Mouse (Mus musculus): Measurements from ENCODE around the gene Ubr4. TPM values are rescaled to one million over a fixed set of nuclear protein-coding genes. Genes with fewer than 3 reads are reported as not detected.
A peak's percentile ranks its signal among the peaks of the same experiment; 100 is the strongest.

The Ubr4 gene
- total and polyA plus RNA-seq, 3 experiments: 81.9 to 270 (median 177) TPM

DNA sequence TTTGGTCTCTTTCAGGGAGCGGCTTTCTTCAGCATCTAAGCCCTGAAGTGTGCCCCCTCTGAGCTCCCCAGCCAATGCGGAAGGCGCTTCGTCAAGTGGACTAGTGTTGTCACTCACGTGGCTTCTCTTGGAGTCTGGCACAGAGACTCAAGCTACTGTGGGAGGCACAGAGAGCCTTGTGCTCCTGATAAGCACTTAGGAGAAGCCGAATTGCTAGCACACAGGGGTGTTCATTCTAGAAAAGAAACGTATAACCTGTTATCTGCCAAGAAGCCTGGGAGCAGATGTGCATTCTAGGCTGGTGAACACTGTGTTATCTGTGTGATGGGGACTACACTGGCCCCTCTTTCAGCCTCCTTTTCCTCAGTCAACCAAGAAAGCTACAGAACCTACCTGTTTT lies 16.9 kb upstream of the Ubr4 start:
- Histone ChIP-seq H3K27ac (ENCODE audit: control insufficient read depth, low read depth, low read length) (peak overlapping the region; percentile 98), H3K79me2 (ENCODE audit: control insufficient read depth, insufficient read depth, low read length, poor library complexity) (no peaks in the 10 kb centered on the region), H3K4me1 (ENCODE audit: control insufficient read depth in 1 of 2, insufficient read depth in 2 of 2, low read length in 2 of 2) (peaks cover 0 to 12% of the 10 kb centered on the region in 2 experiments; a peak in 1 of 4 replicates), H3K4me3 (ENCODE audit: control insufficient read depth in 1 of 2, insufficient read depth in 1 of 2, low read depth in 2 of 2, low read length in 2 of 2) (no peak overlapping the region), H3K9me3 (replicated peaks; ENCODE audit: insufficient read depth, low read length) (no peaks in the 10 kb centered on the region), H3K27me3 (ENCODE audit: control insufficient read depth in 1 of 2, insufficient read depth in 2 of 2, low read length in 2 of 2) (no peaks in the 10 kb centered on the region), H3K9ac (ENCODE audit: control insufficient read depth, low read depth, low read length, poor library complexity, severe bottlenecking) (peak overlapping the region; percentile 60), H3K36me3 (ENCODE audit: control insufficient read depth in 1 of 2, insufficient read depth in 2 of 2, low read length in 2 of 2) (peaks cover 0 to 7% of the 10 kb centered on the region in 2 experiments; a peak in 2 of 4 replicates)
- peak; percentile 97 for DNase-seq (ENCODE audit: low read depth, low spot score)
- TF ChIP-seq NELFE (IDR thresholded peaks at IDR 0.05; ENCODE audit: low read depth, low read length) (no peak), MEF2A (IDR thresholded peaks at IDR 0.05; ENCODE audit: extremely low read depth, insufficient replicate concordance, low read depth, low read length, poor library complexity, severe bottlenecking) (no peak), MAX (IDR thresholded peaks at IDR 0.05; ENCODE audit: low read length) (peak; percentile 94), GATA1 (IDR thresholded peaks at IDR 0.05; ENCODE audit: low read depth, low read length) (peak; percentile 95), ETS1 (IDR thresholded peaks at IDR 0.05; ENCODE audit: low read depth, low read length) (peak; percentile 90), ZNF384 (IDR thresholded peaks at IDR 0.05; ENCODE audit: low read depth, low read length) (no peak; the same call in 1 of the 2 replicates), TBP (IDR thresholded peaks at IDR 0.05; ENCODE audit: low read depth, low read length) (peak; percentile 47; the same call in 1 of the 2 replicates), ZMIZ1 (IDR thresholded peaks at IDR 0.05; ENCODE audit: low read depth, low read length) (no peak), CTCF (IDR thresholded peaks at IDR 0.05 in 2 of 3, conservative IDR thresholded peaks at IDR 0.05 in 1 of 3; ENCODE audit: control insufficient read depth in 1 of 3, insufficient read depth in 1 of 3, low read depth in 2 of 3, low read length in 3 of 3, poor library complexity in 1 of 3, severe bottlenecking in 1 of 3) (no peak), USF2 (IDR thresholded peaks at IDR 0.05; ENCODE audit: borderline replicate concordance in 1 of 2, insufficient read depth in 1 of 2, low read depth in 1 of 2, low read length in 2 of 2) (no peak), MYB (IDR thresholded peaks at IDR 0.05; ENCODE audit: low read depth, low read length) (peak; percentile 60; the same call in 1 of the 2 replicates), JUND (IDR thresholded peaks at IDR 0.05; ENCODE audit: low read depth, low read length) (no peak), MAZ (IDR thresholded peaks at IDR 0.05; ENCODE audit: low read depth, low read length) (peak; percentile 72; the same call in 1 of the 2 replicates), KAT2A (conservative IDR thresholded peaks at IDR 0.05; ENCODE audit: low read depth, low read length) (no peak), ZKSCAN1 (IDR thresholded peaks at IDR 0.05; ENCODE audit: low read depth, low read length) (no peak), POLR2A (IDR thresholded peaks at IDR 0.05; ENCODE audit: control insufficient read depth in 1 of 2, insufficient read depth in 1 of 2, low read depth in 1 of 2, low read length in 2 of 2, poor library complexity in 1 of 2) (peak in 1 of 2 experiments; percentile 44; a peak in 1 of 4 replicates), SMC3 (IDR thresholded peaks at IDR 0.05; ENCODE audit: low read depth, low read length) (no peak), TAL1 (IDR thresholded peaks at IDR 0.05; ENCODE audit: low read length) (peak; percentile 92), MXI1 (IDR thresholded peaks at IDR 0.05; ENCODE audit: low read depth, low read length) (peak; percentile 90), E2F4 (IDR thresholded peaks at IDR 0.05; ENCODE audit: borderline replicate concordance, low read depth, low read length) (no peak), BHLHE40 (IDR thresholded peaks at IDR 0.05; ENCODE audit: borderline replicate concordance, low read depth, low read length) (peak; percentile 95), MYC (IDR thresholded peaks at IDR 0.05; ENCODE audit: low read depth, low read length) (peak; percentile 91), ELF1 (IDR thresholded peaks at IDR 0.05; ENCODE audit: low read depth, low read length) (peak; percentile 79), EP300 (IDR thresholded peaks at IDR 0.05; ENCODE audit: low read depth in 1 of 2, low read length in 2 of 2) (peak; percentile 95 to 96), MAFK (IDR thresholded peaks at IDR 0.05; ENCODE audit: borderline replicate concordance, low read depth, low read length) (no peak), UBTF (IDR thresholded peaks at IDR 0.05; ENCODE audit: borderline replicate concordance, insufficient read depth, low read depth, low read length) (no peak), GABPA (IDR thresholded peaks at IDR 0.05; ENCODE audit: low read depth, low read length) (no peak), USF1 (IDR thresholded peaks at IDR 0.05; ENCODE audit: low read depth, low read length) (peak; percentile 84), RCOR1 (IDR thresholded peaks at IDR 0.05; ENCODE audit: low read depth, low read length) (peak; percentile 88), POLR2AphosphoS5 (IDR thresholded peaks at IDR 0.05; ENCODE audit: borderline replicate concordance, low read depth, low read length) (no peak), CHD2 (IDR thresholded peaks at IDR 0.05; ENCODE audit: low read length) (no peak), SIN3A (IDR thresholded peaks at IDR 0.05; ENCODE audit: low read length) (peak; percentile 91), HCFC1 (IDR thresholded peaks at IDR 0.05; ENCODE audit: low read depth, low read length) (peak; percentile 61), RAD21 (IDR thresholded peaks at IDR 0.05; ENCODE audit: low read depth, low read length) (no peak), POLR2AphosphoS2 (IDR thresholded peaks at IDR 0.05; ENCODE audit: low read length) (peak; percentile 30; the same call in 1 of the 2 replicates), TCF12 (IDR thresholded peaks at IDR 0.05; ENCODE audit: low read depth, low read length) (peak; percentile 94), NRF1 (IDR thresholded peaks at IDR 0.05; ENCODE audit: insufficient read depth, low read depth, low read length, poor library complexity, severe bottlenecking) (no peak), ZC3H11A (IDR thresholded peaks at IDR 0.05; ENCODE audit: low read depth, low read length) (no peak)

Data from MEL (cell line).